Mouse (Mus musculus) limb, embryonic 12.5 days (tissue): ENCODE measurements around the gene Gjb2. TPM values are rescaled to one million over a fixed set of nuclear protein-coding genes. Genes with fewer than 3 reads are reported as not detected.

Experiments
- ATAC-seq: fragments of 200-750 bp; cut with Nextera tagmentation; 2 replicates; pipeline ENCODE4 v1.8.0; 2017; ENCODE audit warnings: low read depth, moderate TSS enrichment; ENCODE audit not compliant: insufficient number of reproducible peaks, insufficient read depth, low FRiP score, low TSS enrichment
- H3K27ac ChIP-seq: fragments of 300-500 bp; sonication (generic); 2 replicates; pipeline ENCODE4 v1.5.1; 2016; ENCODE audit warnings: mild to moderate bottlenecking, moderate library complexity
- H3K27me3 ChIP-seq: fragments of 300-500 bp; sonication (generic); 2 replicates; pipeline ENCODE4 v1.6.1; 2016; ENCODE audit warnings: mild to moderate bottlenecking, moderate library complexity
- H3K36me3 ChIP-seq: fragments of 300-500 bp; sonication (generic); 2 replicates; pipeline ENCODE4 v1.6.1; 2016; ENCODE audit warnings: mild to moderate bottlenecking, moderate library complexity
- H3K4me1 ChIP-seq: fragments of 300-500 bp; sonication (generic); replicated peaks from 2 replicates; pipeline ENCODE4 v1.6.1; 2016
- H3K4me2 ChIP-seq: fragments of 300-500 bp; sonication (generic); 2 replicates; pipeline ENCODE4 v1.6.1; 2016; ENCODE audit warnings: mild to moderate bottlenecking, moderate library complexity
- H3K4me3 ChIP-seq: fragments of 300-500 bp; sonication (generic); replicated peaks from 2 replicates; pipeline ENCODE4 v1.5.1; 2016; ENCODE audit warnings: mild to moderate bottlenecking
- H3K9ac ChIP-seq: fragments of 300-500 bp; sonication (generic); replicated peaks from 2 replicates; pipeline ENCODE4 v1.6.1; 2016; ENCODE audit warnings: mild to moderate bottlenecking, moderate library complexity
- H3K9me3 ChIP-seq: fragments of 300-500 bp; sonication (generic); 2 replicates; pipeline ENCODE4 v1.6.1; 2016; ENCODE audit warnings: mild to moderate bottlenecking, moderate library complexity
- WGBS: fragments of 180-500 bp; shearing (Covaris S2); methylation state at CpG from one replicate; pipeline ENCODE4 v1.1.7; 2016; 5-methylcytosine and 5-hydroxymethylcytosine counted together
- polyA plus RNA-seq: library from polyadenylated mRNA; unstranded; fragments of >200 nt; fragmentation: Nextera tagmentation; extraction: Ambion mirVana; gene quantifications from 2 replicates; pipeline ENCODE4 v1.2.1, GENCODE M21; 2016

The Gjb2 gene
- polyA plus RNA-seq = 63.3 and 79.4 TPM in 2 replicates

DNA sequence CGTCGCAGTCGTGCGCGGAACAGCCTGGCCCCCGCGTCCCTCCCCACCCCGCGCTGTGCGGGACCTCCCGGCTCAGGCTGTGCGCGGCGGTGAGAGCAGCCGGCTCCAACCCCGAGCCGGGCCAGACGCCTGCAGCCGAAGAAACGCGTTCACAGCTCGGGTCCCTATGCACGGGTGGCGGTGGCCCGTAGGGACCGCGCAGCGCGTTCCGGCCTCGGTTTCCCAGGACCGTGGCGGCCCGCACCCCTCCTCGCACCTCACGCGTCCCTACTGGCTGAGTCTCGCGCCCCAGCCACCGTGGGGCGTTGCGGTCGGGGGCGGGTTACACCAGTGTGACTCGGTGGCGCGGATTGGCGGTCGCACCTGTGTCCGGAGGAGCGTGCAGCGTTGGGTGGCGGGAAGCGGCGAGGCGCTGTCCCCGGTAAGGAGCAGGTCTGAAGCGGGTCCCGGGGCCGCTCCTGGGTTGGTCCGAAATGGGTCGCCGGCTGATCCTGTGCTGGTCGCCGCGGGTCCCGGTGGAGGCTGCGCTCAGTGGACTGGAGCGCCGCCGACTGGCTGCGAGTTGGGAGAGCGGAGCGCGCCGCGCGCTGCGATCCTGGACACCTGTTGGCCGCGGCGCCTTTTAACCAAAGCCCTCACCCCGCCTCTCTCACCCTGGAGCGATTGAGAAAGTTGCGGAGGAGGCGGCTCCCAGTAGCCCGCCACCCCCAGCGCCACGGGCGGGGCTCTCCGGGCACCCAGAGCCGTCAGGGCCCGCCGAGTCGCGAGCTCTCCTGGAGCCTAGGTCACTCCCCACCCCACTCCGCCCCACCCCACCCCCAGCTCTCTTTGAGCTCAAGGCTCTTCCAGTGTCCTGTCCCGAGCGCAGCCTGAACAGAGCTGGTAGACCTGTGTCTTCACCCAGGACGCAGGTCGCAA lies at the start of gene Gjb2:
TSS of gene Gjb2 (minus strand) at position 597 of the 918 bp plus-strand sequence.
- Histone ChIP-seq H3K36me3 (no peaks in the 10 kb centered on the region), H3K27ac (no peak within 1 kb of the TSS), H3K4me1 (peaks cover 29% of the 10 kb centered on the region), H3K27me3 (peaks cover 70% of the 10 kb centered on the region), H3K9me3 (no peaks in the 10 kb centered on the region), H3K4me2 (peak within 1 kb of the TSS; percentile 100), H3K9ac (peak within 1 kb of the TSS; percentile 59), H3K4me3 (peak within 1 kb of the TSS; percentile 57)
- WGBS = under 1% methylated on average over 101 of the region's 101 CpGs
- peak; percentile 76 for ATAC-seq

DNA sequence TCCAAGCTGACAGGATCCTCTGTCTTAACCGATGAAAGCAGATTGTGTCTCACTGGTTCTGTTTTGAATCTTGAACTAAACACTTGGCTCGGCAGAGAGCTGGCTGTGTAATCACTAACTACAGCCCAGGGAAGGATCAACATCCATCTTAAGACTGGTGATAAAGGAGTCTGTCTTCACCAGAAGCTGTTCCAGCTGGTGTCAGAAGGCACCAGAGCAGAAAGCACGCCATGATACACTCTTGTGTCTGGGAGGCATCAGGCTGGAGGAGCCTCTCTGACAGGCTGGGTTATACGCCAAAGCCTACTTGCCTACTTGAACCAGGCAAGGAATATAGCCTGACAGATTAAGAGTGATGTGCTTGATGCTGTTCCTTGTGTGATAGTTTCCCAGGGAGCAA lies 41.2 kb upstream of the Gjb2 start:
- Histone ChIP-seq H3K27me3 (peaks cover 17% of the 10 kb centered on the region; the same call in 1 of the 2 replicates), H3K4me1 (no peaks in the 10 kb centered on the region), H3K9me3 (no peaks in the 10 kb centered on the region), H3K36me3 (no peaks in the 10 kb centered on the region), H3K27ac (no peak overlapping the region), H3K4me3 (no peak overlapping the region), H3K9ac (no peak overlapping the region), H3K4me2 (no peak overlapping the region)
- no peak for ATAC-seq
- 35% methylated on average over 4 of the region's 4 CpGs for WGBS

DNA sequence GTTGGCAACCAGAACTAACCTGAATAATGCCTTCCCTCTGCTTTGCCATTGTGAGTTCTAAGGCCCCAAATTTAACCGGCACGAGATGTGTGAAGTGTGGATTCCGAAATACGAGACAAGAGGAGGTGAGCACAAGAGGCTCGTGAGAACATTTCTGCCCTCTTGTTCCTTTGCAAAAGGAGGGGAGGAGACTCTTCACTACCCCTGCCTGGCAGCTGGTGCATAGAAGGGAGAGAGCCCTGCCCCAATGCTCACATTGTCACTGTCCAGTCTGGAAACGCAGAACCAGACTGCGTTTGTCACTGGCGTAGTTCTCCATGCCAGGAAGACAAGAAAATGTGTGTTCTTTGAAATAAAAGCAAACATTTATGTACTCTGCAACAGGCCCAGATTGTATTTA lies 30.8 kb upstream of the Gjb2 start:
- H3K4me2 ChIP-seq = no peak overlapping the region
- H3K4me3 ChIP-seq = no peak overlapping the region
- no peaks in the 10 kb centered on the region for H3K9me3 ChIP-seq
- no peak overlapping the region for H3K27ac ChIP-seq
- peaks cover 61% of the 10 kb centered on the region for H3K27me3 ChIP-seq
- H3K4me1 ChIP-seq = peaks cover 14% of the 10 kb centered on the region
- H3K9ac ChIP-seq = no peak overlapping the region
- no peak for ATAC-seq
- H3K36me3 ChIP-seq = no peaks in the 10 kb centered on the region
- 65% methylated on average over 8 of the region's 8 CpGs for WGBS

DNA sequence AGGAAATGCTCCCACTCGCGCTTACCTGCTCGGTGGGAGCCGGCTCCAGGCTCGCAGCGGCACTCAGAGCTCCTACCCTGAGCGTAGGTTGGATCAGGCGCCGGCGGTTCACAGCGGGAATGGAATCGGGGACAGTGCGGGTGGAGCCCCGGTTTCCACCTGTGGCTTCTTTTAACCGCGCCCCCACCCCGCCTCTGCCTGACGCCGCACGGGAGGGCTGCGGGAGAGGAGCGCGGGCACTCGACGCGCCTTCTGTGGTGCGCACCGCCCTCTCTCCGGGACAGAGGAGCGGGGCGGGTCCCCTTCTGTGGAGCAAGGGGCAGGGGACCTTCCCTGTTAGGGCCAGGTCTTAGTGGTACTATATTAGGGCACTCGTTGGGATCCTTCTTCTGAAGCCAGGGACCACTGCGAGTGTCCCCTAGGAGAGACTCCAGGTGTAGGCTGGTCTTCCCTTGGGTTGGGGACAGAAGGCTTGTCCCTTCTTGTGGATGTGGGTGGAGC lies 28.7 kb upstream of the Gjb2 start, which contains the start of gene Gjb6:
TSS of gene Gjb6 (minus strand) at position 451 of the 501 bp plus-strand sequence.
- WGBS = 2% methylated on average over 33 of the region's 33 CpGs
- ATAC-seq = no peak
- H3K4me2 ChIP-seq = peak within 1 kb of the TSS; percentile 79
- H3K9ac ChIP-seq = peak within 1 kb of the TSS; percentile 40
- no peak within 1 kb of the TSS for H3K27ac ChIP-seq
- H3K27me3 ChIP-seq = peaks cover 61% of the 10 kb centered on the region
- peaks cover 23% of the 10 kb centered on the region for H3K4me1 ChIP-seq
- H3K4me3 ChIP-seq = peak within 1 kb of the TSS; percentile 42
- no peaks in the 10 kb centered on the region for H3K9me3 ChIP-seq
- H3K36me3 ChIP-seq = no peaks in the 10 kb centered on the region

DNA sequence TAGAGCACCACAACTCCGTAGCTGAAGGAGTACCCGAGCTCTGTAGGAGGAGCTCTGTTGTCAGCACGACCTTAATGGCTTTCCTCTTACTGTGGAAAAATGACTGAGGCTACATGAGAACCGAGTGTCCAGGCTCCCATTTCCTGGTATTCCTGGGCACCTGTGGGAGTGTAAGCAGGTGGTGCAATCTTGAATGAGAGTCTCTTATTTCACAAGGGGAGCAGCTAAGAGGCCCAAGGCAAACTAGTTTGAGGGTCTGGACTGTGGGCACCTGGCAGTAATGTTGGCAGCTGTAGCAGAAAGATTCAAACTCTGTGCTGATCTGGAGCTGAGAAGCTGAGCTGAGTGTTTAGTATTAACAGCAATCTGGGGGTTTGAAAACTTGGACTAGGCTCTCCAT lies 22.9 kb upstream of the Gjb2 start:
- ATAC-seq = no peak
- no peaks in the 10 kb centered on the region for H3K9me3 ChIP-seq
- H3K27ac ChIP-seq = no peak overlapping the region
- no peak overlapping the region for H3K4me2 ChIP-seq
- no peak overlapping the region for H3K9ac ChIP-seq
- no peak overlapping the region for H3K4me3 ChIP-seq
- H3K4me1 ChIP-seq = peaks cover 18% of the 10 kb centered on the region
- peaks cover 12% of the 10 kb centered on the region for H3K27me3 ChIP-seq
- H3K36me3 ChIP-seq = no peaks in the 10 kb centered on the region
- WGBS = 52% methylated on average over 4 of the region's 4 CpGs

DNA sequence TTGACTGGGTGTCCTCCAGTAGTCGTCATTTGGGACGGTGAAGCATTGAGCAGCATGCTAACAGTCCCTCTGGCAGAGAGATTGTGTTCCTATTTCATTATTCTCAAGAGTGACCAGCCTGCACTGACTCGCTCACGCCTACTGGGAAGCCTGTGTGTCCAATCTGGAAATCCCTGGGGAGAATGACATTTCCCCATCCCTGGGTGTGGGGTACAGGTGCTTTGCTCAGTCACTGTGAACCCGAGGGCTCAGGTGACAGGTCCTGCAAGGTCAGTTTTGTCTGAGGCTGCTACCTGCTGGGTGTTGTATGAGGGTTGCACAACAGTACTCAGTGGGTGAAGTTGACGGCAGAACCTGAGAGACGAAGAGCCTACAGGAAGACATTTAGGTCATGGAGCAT lies 17.8 kb upstream of the Gjb2 start:
- Histone ChIP-seq H3K27ac (no peak overlapping the region), H3K9ac (no peak overlapping the region), H3K4me2 (no peak overlapping the region), H3K4me3 (no peak overlapping the region), H3K4me1 (peaks cover 4% of the 10 kb centered on the region), H3K27me3 (no peaks in the 10 kb centered on the region), H3K9me3 (no peaks in the 10 kb centered on the region), H3K36me3 (no peaks in the 10 kb centered on the region)
- WGBS = 90% methylated on average over 7 of the region's 7 CpGs
- no peak for ATAC-seq

DNA sequence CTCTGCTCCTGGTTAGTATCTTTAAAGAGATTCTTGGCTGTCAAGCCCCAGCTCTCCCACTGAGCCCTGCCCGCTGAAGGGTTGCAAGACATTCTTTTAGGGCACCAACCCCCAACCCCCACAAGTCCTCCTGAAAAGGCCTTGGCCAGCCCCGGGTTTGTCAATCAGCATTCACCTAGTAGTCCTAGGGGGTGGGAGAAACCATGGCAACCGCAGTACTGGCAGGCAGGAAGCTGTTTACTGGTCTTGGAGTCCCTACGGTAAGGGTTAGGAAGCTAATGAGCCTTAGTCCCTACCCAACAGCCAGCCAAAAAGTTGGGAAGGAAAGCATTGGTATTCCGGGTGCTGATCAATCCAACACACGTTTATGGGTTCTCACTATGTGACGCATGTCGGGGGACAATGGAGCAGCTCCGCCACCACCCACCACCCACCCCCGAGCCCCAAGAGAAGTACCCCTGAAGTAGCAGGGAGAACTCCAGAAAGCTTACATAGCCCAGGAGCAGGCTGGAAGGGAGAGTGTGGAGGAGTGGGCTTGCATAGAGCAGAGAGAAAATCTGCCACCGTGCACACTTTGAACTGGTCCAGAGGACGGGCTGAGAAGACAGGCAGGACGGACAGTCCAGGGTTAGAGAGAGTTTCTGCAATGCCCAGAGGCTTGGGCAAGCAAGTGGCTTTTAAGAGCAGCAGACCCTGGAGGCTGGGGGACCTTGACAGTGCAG lies 11.5 kb upstream of the Gjb2 start, which contains the start of gene Gm4491:
TSS of gene Gm4491 (minus strand) at position 61 of the 722 bp plus-strand sequence.
- Histone ChIP-seq H3K36me3 (no peaks in the 10 kb centered on the region), H3K9me3 (no peaks in the 10 kb centered on the region), H3K27ac (peak within 1 kb of the TSS; percentile 72), H3K4me1 (peaks cover 25% of the 10 kb centered on the region), H3K27me3 (no peaks in the 10 kb centered on the region), H3K4me3 (no peak within 1 kb of the TSS), H3K9ac (no peak within 1 kb of the TSS), H3K4me2 (peak within 1 kb of the TSS; percentile 39)
- peak; percentile 83 for ATAC-seq
- WGBS = 15% methylated on average over 13 of the region's 13 CpGs

DNA sequence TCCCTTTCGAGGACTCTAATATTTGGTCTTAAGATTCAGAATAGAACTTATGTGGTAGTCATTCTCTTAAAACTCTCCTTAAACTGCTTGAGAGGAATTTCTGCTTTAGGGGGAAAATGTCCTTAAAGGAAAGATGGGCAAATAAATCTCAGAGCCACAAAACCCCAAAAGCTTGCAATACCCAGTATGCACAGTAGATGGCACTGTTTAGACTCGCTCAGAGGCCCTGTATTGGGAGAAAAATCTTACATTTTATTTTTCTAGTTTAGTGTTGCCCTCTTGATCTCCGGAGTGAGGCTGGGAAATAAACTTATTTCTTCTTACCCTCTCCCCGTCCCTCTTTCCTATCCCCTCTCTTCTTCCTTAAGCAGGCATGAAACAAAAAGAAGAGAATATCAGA lies 4.7 kb upstream of the Gjb2 start:
- WGBS = 9% methylated on average over 4 of the region's 4 CpGs
- H3K9me3 ChIP-seq = no peaks in the 10 kb centered on the region
- H3K4me3 ChIP-seq = no peak overlapping the region
- H3K4me2 ChIP-seq = no peak overlapping the region
- no peak overlapping the region for H3K9ac ChIP-seq
- peaks cover 19% of the 10 kb centered on the region for H3K4me1 ChIP-seq
- no peak for ATAC-seq
- no peak overlapping the region for H3K27ac ChIP-seq
- H3K36me3 ChIP-seq = no peaks in the 10 kb centered on the region
- H3K27me3 ChIP-seq = peaks cover 48% of the 10 kb centered on the region

DNA sequence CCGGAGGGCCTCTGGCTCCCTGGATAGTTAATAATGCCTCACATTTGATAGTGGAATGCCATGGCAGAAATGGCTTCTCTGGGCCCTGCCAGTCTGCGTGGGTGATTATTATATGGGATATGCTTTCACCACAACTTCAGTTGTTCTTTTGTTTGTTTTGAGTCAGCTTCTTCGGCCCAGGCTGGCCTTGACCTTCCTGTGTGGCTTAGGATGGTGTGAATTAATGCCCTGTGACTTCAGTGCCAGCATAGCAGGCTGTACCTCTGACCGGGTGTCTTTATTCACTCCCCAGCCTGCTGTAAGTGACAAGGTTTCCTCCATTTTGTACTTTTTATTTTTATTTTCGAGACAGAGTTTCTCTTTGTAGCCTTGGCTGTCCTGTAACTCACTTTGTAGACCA lies 3.4 kb upstream of the Gjb2 start:
- Histone ChIP-seq H3K9me3 (no peaks in the 10 kb centered on the region), H3K4me3 (no peak overlapping the region), H3K36me3 (no peaks in the 10 kb centered on the region), H3K27ac (no peak overlapping the region), H3K27me3 (peaks cover 60% of the 10 kb centered on the region), H3K4me1 (peaks cover 27% of the 10 kb centered on the region), H3K9ac (no peak overlapping the region), H3K4me2 (no peak overlapping the region)
- 72% methylated on average over 5 of the region's 5 CpGs for WGBS
- ATAC-seq = no peak

DNA sequence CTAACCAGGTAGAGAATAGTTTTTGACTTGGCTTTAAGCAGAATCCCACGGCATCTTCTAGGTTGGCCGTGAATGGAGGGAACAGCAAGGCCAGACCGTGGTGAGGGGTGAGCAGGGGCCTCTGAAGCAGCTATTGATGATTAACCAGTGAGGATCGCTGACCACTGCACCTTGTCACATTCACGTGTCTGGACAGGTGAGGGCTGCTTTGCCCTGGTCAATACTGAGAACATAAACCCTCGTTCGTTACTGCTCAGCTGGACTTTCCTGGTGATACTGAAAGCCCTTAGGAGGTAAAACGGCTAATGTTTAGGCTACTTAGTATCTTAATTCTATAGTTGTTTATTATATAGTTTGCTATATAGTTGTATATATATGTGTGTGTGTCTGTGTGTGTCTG lies 2.6 kb upstream of the Gjb2 start:
- H3K4me1 ChIP-seq = peaks cover 27% of the 10 kb centered on the region
- H3K27ac ChIP-seq = no peak overlapping the region
- H3K9me3 ChIP-seq = no peaks in the 10 kb centered on the region
- H3K9ac ChIP-seq = no peak overlapping the region
- 70% methylated on average over 8 of the region's 8 CpGs for WGBS
- no peaks in the 10 kb centered on the region for H3K36me3 ChIP-seq
- no peak overlapping the region for H3K4me2 ChIP-seq
- peaks cover 69% of the 10 kb centered on the region for H3K27me3 ChIP-seq
- H3K4me3 ChIP-seq = no peak overlapping the region
- no peak for ATAC-seq

DNA sequence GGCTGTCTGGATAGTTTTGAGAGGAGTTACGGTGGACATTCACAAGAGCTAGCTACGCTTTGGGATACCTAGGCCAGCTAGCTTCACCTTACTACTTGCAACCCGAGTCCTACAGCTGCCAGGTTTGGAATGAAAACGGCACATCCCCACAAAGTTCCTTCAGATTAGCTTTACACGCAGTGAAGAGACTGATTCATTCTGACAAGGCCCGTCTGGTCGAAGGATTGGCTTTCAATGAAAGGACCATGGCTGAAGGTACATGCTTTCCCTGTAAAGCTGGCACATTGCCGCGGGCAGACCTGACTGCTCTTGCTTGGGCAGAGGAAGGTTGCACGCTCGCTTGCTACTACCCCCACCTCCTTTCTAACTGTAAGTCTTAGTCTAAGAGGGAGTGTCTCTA lies 1.2 kb upstream of the Gjb2 start:
- Histone ChIP-seq H3K4me2 (no peak overlapping the region), H3K27ac (no peak overlapping the region), H3K4me1 (peaks cover 23% of the 10 kb centered on the region), H3K9ac (no peak overlapping the region), H3K9me3 (no peaks in the 10 kb centered on the region), H3K36me3 (no peaks in the 10 kb centered on the region), H3K27me3 (peaks cover 75% of the 10 kb centered on the region), H3K4me3 (0 out of 2 replicates have a peak overlapping the region, but pooled peaks have one; percentile 0)
- WGBS = 41% methylated on average over 11 of the region's 11 CpGs
- ATAC-seq = no peak
